Mouse (Mus musculus): ENCODE measurements around the gene Apol6. TPM values are rescaled to one million over a fixed set of nuclear protein-coding genes. Genes with fewer than 3 reads are reported as not detected.

Gene Apol6
- polyA plus RNA-seq, 1 experiment from 2014 or later, result not detected

GRCm38 (mm10) chr15:77018740-77019340 is 25.7 kb upstream of the Apol6 start:
- Histone ChIP-seq H3K4me3 (replicated peaks) (no peak overlapping the region), H3K4me2 (replicated peaks) (no peak overlapping the region), H3K27ac (no peak overlapping the region), H3K36me3 (no peaks in the 10 kb centered on the region), H3K9me3 (no peaks in the 10 kb centered on the region), H3K9ac (replicated peaks) (no peak overlapping the region), H3K27me3 (no peaks in the 10 kb centered on the region), H3K4me1 (replicated peaks) (peaks cover 9% of the 10 kb centered on the region)
- 61% methylated on average over 6 of the region's 6 CpGs for whole genome bisulfite sequencing
- no peak for ATAC-seq

GRCm38 (mm10) chr15:77019533-77019932 is 25.0 kb upstream of the Apol6 start:
- Histone ChIP-seq H3K36me3 (no peaks in the 10 kb centered on the region), H3K4me2 (replicated peaks) (no peak overlapping the region), H3K4me1 (replicated peaks) (peaks cover 2% of the 10 kb centered on the region; the same call in 1 of the 2 replicates), H3K9me3 (no peaks in the 10 kb centered on the region), H3K27ac (no peak overlapping the region), H3K27me3 (no peaks in the 10 kb centered on the region), H3K4me3 (replicated peaks) (no peak overlapping the region), H3K9ac (replicated peaks) (no peak overlapping the region)
- no peak for ATAC-seq
- 87% methylated on average over 7 of the region's 7 CpGs for WGBS

GRCm38 (mm10) chr15:77020136-77020535 is 24.4 kb upstream of the Apol6 start:
- no peak overlapping the region for H3K9ac ChIP-seq (replicated peaks)
- H3K4me3 ChIP-seq (replicated peaks), result no peak overlapping the region
- no peaks in the 10 kb centered on the region for H3K4me1 ChIP-seq (replicated peaks)
- H3K27me3 ChIP-seq, result no peaks in the 10 kb centered on the region
- H3K36me3 ChIP-seq, result no peaks in the 10 kb centered on the region
- H3K27ac ChIP-seq, result no peak overlapping the region
- H3K4me2 ChIP-seq (replicated peaks), result no peak overlapping the region
- ATAC-seq, result no peak
- 88% methylated on average over 4 of the region's 4 CpGs for WGBS
- H3K9me3 ChIP-seq, result no peaks in the 10 kb centered on the region

- no peak overlapping the region for H3K27ac ChIP-seq
- peaks cover 4% of the 10 kb centered on the region for H3K4me1 ChIP-seq (replicated peaks)
- WGBS, result 98% methylated on average over 3 of the region's 3 CpGs
- H3K9ac ChIP-seq (replicated peaks), result no peak overlapping the region
- no peak overlapping the region for H3K4me2 ChIP-seq (replicated peaks)
- H3K4me3 ChIP-seq (replicated peaks), result no peak overlapping the region
- no peaks in the 10 kb centered on the region for H3K36me3 ChIP-seq
- H3K27me3 ChIP-seq, result no peaks in the 10 kb centered on the region
- H3K9me3 ChIP-seq, result no peaks in the 10 kb centered on the region
- no peak for ATAC-seq
Observed at GRCm38 (mm10) chr15:77021056-77021455, 23.5 kb upstream of the Apol6 start.

- ATAC-seq, result no peak
- WGBS, result 87% methylated on average over 4 of the region's 4 CpGs
- H3K27me3 ChIP-seq, result no peaks in the 10 kb centered on the region
- H3K9ac ChIP-seq (replicated peaks), result no peak overlapping the region
- no peaks in the 10 kb centered on the region for H3K9me3 ChIP-seq
- no peaks in the 10 kb centered on the region for H3K36me3 ChIP-seq
- H3K4me2 ChIP-seq (replicated peaks), result no peak overlapping the region
- H3K4me3 ChIP-seq (replicated peaks), result no peak overlapping the region
- peaks cover 9% of the 10 kb centered on the region for H3K4me1 ChIP-seq (replicated peaks)
- H3K27ac ChIP-seq, result no peak overlapping the region
Observed at GRCm38 (mm10) chr15:77021851-77022250, 22.7 kb upstream of the Apol6 start.

GRCm38 (mm10) chr15:77022401-77022957 is 22.1 kb upstream of the Apol6 start:
- 82% methylated on average over 5 of the region's 5 CpGs for WGBS

GRCm38 (mm10) chr15:77025884-77026583 is 18.5 kb upstream of the Apol6 start:
- Histone ChIP-seq H3K36me3 (no peaks in the 10 kb centered on the region), H3K27me3 (no peaks in the 10 kb centered on the region), H3K4me3 (replicated peaks) (no peak overlapping the region), H3K27ac (0 out of 2 replicates have a peak overlapping the region, but pooled peaks have one; percentile 32), H3K4me1 (replicated peaks) (peaks cover 9% of the 10 kb centered on the region), H3K4me2 (replicated peaks) (no peak overlapping the region), H3K9me3 (no peaks in the 10 kb centered on the region), H3K9ac (replicated peaks) (no peak overlapping the region)
- ATAC-seq, result peak; percentile 73
- 47% methylated on average over 5 of the region's 5 CpGs for WGBS

More at GRCm38 (mm10) chr15:77022401-77022957, 22.1 kb upstream of the Apol6 start:
- Histone ChIP-seq H3K36me3 (no peaks in the 10 kb centered on the region), H3K4me3 (replicated peaks) (no peak overlapping the region), H3K27me3 (no peaks in the 10 kb centered on the region), H3K27ac (no peak overlapping the region), H3K9me3 (no peaks in the 10 kb centered on the region), H3K4me1 (replicated peaks) (peaks cover 9% of the 10 kb centered on the region), H3K9ac (replicated peaks) (no peak overlapping the region), H3K4me2 (replicated peaks) (no peak overlapping the region)
- ATAC-seq, result no peak

GRCm38 (mm10) chr15:77027117-77027516 is 17.4 kb upstream of the Apol6 start:
- no peak overlapping the region for H3K9ac ChIP-seq (replicated peaks)
- no peaks in the 10 kb centered on the region for H3K27me3 ChIP-seq
- H3K36me3 ChIP-seq, result no peaks in the 10 kb centered on the region
- H3K4me2 ChIP-seq (replicated peaks), result no peak overlapping the region
- H3K4me3 ChIP-seq (replicated peaks), result no peak overlapping the region
- H3K9me3 ChIP-seq, result no peaks in the 10 kb centered on the region
- 92% methylated on average over 3 of the region's 3 CpGs for WGBS
- H3K4me1 ChIP-seq (replicated peaks), result peaks cover 9% of the 10 kb centered on the region
- no peak overlapping the region for H3K27ac ChIP-seq
- ATAC-seq, result no peak

GRCm38 (mm10) chr15:77027675-77028074 is 16.9 kb upstream of the Apol6 start:
- Histone ChIP-seq H3K9ac (replicated peaks) (no peak overlapping the region), H3K4me1 (replicated peaks) (peaks cover 9% of the 10 kb centered on the region), H3K4me3 (replicated peaks) (no peak overlapping the region), H3K27me3 (no peaks in the 10 kb centered on the region), H3K9me3 (no peaks in the 10 kb centered on the region), H3K27ac (no peak overlapping the region), H3K36me3 (no peaks in the 10 kb centered on the region), H3K4me2 (replicated peaks) (no peak overlapping the region)
- 74% methylated on average over 6 of the region's 6 CpGs for WGBS
- no peak for ATAC-seq

- peaks cover 9% of the 10 kb centered on the region for H3K4me1 ChIP-seq (replicated peaks)
- peak overlapping the region; percentile 15; the same call in 1 of the 2 replicates for H3K27ac ChIP-seq
- ATAC-seq, result peak; percentile 61
- no peaks in the 10 kb centered on the region for H3K9me3 ChIP-seq
- no peak overlapping the region for H3K9ac ChIP-seq (replicated peaks)
- no peaks in the 10 kb centered on the region for H3K36me3 ChIP-seq
- H3K27me3 ChIP-seq, result no peaks in the 10 kb centered on the region
- no peak overlapping the region for H3K4me3 ChIP-seq (replicated peaks)
- H3K4me2 ChIP-seq (replicated peaks), result no peak overlapping the region
- WGBS, result 31% methylated on average over 7 of the region's 7 CpGs
Observed at GRCm38 (mm10) chr15:77029331-77029991, 15.1 kb upstream of the Apol6 start.

- Histone ChIP-seq H3K9ac (replicated peaks) (no peak overlapping the region), H3K27me3 (no peaks in the 10 kb centered on the region), H3K27ac (no peak overlapping the region), H3K4me1 (replicated peaks) (peaks cover 3% of the 10 kb centered on the region), H3K9me3 (no peaks in the 10 kb centered on the region), H3K4me2 (replicated peaks) (no peak overlapping the region), H3K36me3 (no peaks in the 10 kb centered on the region), H3K4me3 (replicated peaks) (no peak overlapping the region)
- ATAC-seq, result no peak
- WGBS, result 45% methylated on average over 3 of the region's 3 CpGs
Observed at GRCm38 (mm10) chr15:77031271-77031670, 13.3 kb upstream of the Apol6 start.

- WGBS, result 83% methylated on average over 6 of the region's 6 CpGs
- H3K4me1 ChIP-seq (replicated peaks), result peaks cover 14% of the 10 kb centered on the region
- H3K27me3 ChIP-seq, result no peaks in the 10 kb centered on the region
- H3K27ac ChIP-seq, result no peak overlapping the region
- H3K9ac ChIP-seq (replicated peaks), result no peak overlapping the region
- no peak overlapping the region for H3K4me3 ChIP-seq (replicated peaks)
- no peak overlapping the region for H3K4me2 ChIP-seq (replicated peaks)
- no peaks in the 10 kb centered on the region for H3K9me3 ChIP-seq
- H3K36me3 ChIP-seq, result no peaks in the 10 kb centered on the region
- ATAC-seq, result no peak
Observed at GRCm38 (mm10) chr15:77034526-77034925, 10.0 kb upstream of the Apol6 start.

Measured in midbrain, embryonic 13.5 days (tissue).